Comparison of ENCODE assay signal across 16 mouse cellular contexts in the genomic region with DNA sequence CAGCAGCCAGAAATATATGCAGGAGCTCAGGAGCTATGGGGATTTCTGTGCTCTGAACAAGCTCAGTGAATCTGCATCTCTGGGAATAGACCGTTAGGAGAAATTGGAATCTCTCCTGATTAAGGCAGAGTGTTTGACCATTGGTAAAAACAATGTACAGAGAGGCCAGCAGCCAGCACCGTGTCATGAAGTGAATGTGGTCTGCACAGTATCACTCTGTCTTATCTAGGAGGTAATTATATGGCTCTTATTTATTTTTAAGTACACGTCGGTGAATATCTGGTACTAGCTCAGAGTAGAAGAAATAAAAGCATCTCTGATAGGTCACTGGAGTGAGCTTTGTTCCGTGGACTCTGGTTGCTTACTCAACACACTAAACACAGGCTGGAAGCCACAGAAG.
"Had no signal": no experiment of that assay in that cellular context is flagged by ENCODE, and none has a peak within 500 bp of the region (broad histone marks: within the 10 kb centered on the region; RNA-seq: fewer than 3 reads in every experiment).

No protein-coding gene starts in this region.

- H3K9me3 ChIP-seq: limb, embryonic 10.5 days; liver, embryonic 15.5 days; lung, embryonic 15.5 days; midbrain, embryonic 15.5 days; neural tube, embryonic 12.5 days had no signal

- H3K4me3 ChIP-seq: left cerebral cortex, adult 2 months; limb, embryonic 10.5 days; liver, embryonic 15.5 days; lung, embryonic 15.5 days; megakaryocyte, embryonic 14.5 days; midbrain, embryonic 15.5 days; neural tube, embryonic 12.5 days had no signal

- H3K27me3 ChIP-seq: liver, embryonic 15.5 days; lung, embryonic 15.5 days; megakaryocyte, embryonic 14.5 days; midbrain, embryonic 15.5 days; neural tube, embryonic 12.5 days had no signal

- H3K27ac ChIP-seq: left cerebral cortex, adult 2 months; limb, embryonic 10.5 days; liver, embryonic 15.5 days; lung, embryonic 15.5 days; macrophage; midbrain, embryonic 15.5 days; neural tube, embryonic 12.5 days had no signal

- ATAC-seq: midbrain, embryonic 15.5 days had no signal

- H3K36me3 ChIP-seq: limb, embryonic 10.5 days; liver, embryonic 15.5 days; lung, embryonic 15.5 days; midbrain, embryonic 15.5 days; neural tube, embryonic 12.5 days had no signal

- H3K4me1 ChIP-seq: liver, embryonic 15.5 days; lung, embryonic 15.5 days; megakaryocyte, embryonic 14.5 days; neural tube, embryonic 12.5 days had no signal

- H3K4me2 ChIP-seq: liver, embryonic 11.5 days; liver, embryonic 15.5 days; lung, embryonic 15.5 days; midbrain, embryonic 11.5 days; midbrain, embryonic 15.5 days; neural tube, embryonic 12.5 days had no signal

- DNase-seq: kidney, postnatal 25 days; lung, postnatal 14 days; right cerebral cortex, postnatal 4 days; spleen, adult 18-20 months; thymus, adult 18-20 months; thymus, postnatal 14 days had no signal

- H3K9ac ChIP-seq: liver, embryonic 15.5 days; lung, embryonic 15.5 days; midbrain, embryonic 15.5 days; neural tube, embryonic 12.5 days had no signal
